Mouse (Mus musculus) right cerebral cortex, postnatal 4 days (tissue): ENCODE results near the gene Tmem150a.

ENCODE experiments used
- DNase-seq: peaks from one replicate; pipeline ENCODE4 v3.0.0-alpha.2; 2022

Tmem150a gene

GRCm38 (mm10) chr6:72355066-72355911 lies at the start of gene Tmem150a:
Gene Tmem150a (plus strand): TSS chr6:72355447.
- DNase-seq, result peak; percentile 77

- DNase-seq, result no peak
Measured at GRCm38 (mm10) chr6:72312198-72312597, 43.0 kb upstream of the Tmem150a start.

- no peak for DNase-seq
Measured at GRCm38 (mm10) chr6:72313124-72313867, 42.0 kb upstream of the Tmem150a start.

GRCm38 (mm10) chr6:72315384-72315783 lies 39.9 kb upstream of the Tmem150a start:
- no peak for DNase-seq

GRCm38 (mm10) chr6:72316044-72316443 lies 39.2 kb upstream of the Tmem150a start:
- no peak for DNase-seq

GRCm38 (mm10) chr6:72318440-72318839 lies 36.8 kb upstream of the Tmem150a start:
- no peak for DNase-seq

GRCm38 (mm10) chr6:72319019-72319418 lies 36.2 kb upstream of the Tmem150a start:
- DNase-seq, result peak; percentile 58

- no peak for DNase-seq
Measured at GRCm38 (mm10) chr6:72322936-72323335, 32.3 kb upstream of the Tmem150a start.

- no peak for DNase-seq
Measured at GRCm38 (mm10) chr6:72323786-72324508, 31.3 kb upstream of the Tmem150a start.

- peak; percentile 23 for DNase-seq
Measured at GRCm38 (mm10) chr6:72326274-72326673, 29.0 kb upstream of the Tmem150a start.

GRCm38 (mm10) chr6:72329019-72329418 lies 26.2 kb upstream of the Tmem150a start:
- DNase-seq, result no peak

- DNase-seq, result no peak
Measured at GRCm38 (mm10) chr6:72330133-72330532, 25.1 kb upstream of the Tmem150a start.

- DNase-seq, result no peak
Measured at GRCm38 (mm10) chr6:72333111-72333510, 22.1 kb upstream of the Tmem150a start.

GRCm38 (mm10) chr6:72340481-72340880 lies 14.8 kb upstream of the Tmem150a start:
- no peak for DNase-seq

GRCm38 (mm10) chr6:72344396-72345073 lies 10.7 kb upstream of the Tmem150a start:
- no peak for DNase-seq

- DNase-seq, result peak; percentile 90
Measured at GRCm38 (mm10) chr6:72345074-72345567, 10.1 kb upstream of the Tmem150a start, which contains the start of gene Usp39. Gene Usp39 (minus strand): TSS chr6:72345184.

GRCm38 (mm10) chr6:72345633-72346032 lies 9.6 kb upstream of the Tmem150a start:
- DNase-seq, result no peak

GRCm38 (mm10) chr6:72346261-72346660 lies 9.0 kb upstream of the Tmem150a start:
- DNase-seq, result no peak

GRCm38 (mm10) chr6:72347166-72347941 lies 7.9 kb upstream of the Tmem150a start, which contains the start of gene 0610030E20Rik:
Gene 0610030E20Rik (plus strand): TSS chr6:72347317.
- DNase-seq, result peak; percentile 71

GRCm38 (mm10) chr6:72348411-72348810 lies 6.8 kb upstream of the Tmem150a start:
- DNase-seq, result no peak

GRCm38 (mm10) chr6:72350214-72350613 lies 5.0 kb upstream of the Tmem150a start:
- DNase-seq, result no peak
